Comparison of ENCODE assay signal across 35 mouse cellular contexts in the genomic region with DNA sequence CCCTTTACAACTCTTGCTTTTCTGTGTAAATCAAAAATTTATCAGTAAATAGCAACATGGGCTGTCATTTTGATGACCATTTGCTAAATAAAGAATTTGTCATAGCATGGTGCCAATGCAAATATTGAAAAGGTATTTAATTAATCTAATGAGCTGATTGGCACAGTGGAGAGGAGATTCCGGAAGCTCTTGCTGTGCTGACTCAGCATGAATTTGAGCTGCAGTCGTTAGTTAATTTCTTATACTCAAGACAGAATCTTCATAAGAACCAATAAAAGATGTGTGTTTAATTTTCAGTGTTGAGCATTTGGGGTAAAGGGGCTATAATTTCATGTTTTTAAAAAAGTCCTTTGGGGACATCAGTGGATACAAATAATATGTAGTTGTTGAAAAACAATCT.
"Had no signal": no experiment of that assay in that cellular context is flagged by ENCODE, and none has a peak within 500 bp of the region (broad histone marks: within the 10 kb centered on the region; RNA-seq: fewer than 3 reads in every experiment).

No protein-coding gene starts in this region.

- H3K36me3 ChIP-seq: heart, embryonic 10.5 days; heart, embryonic 12.5 days; heart, embryonic 13.5 days; heart, embryonic 15.5 days; hindbrain, embryonic 10.5 days; hindbrain, embryonic 12.5 days; hindbrain, embryonic 13.5 days; hindbrain, embryonic 15.5 days; intestine, embryonic 15.5 days; kidney, embryonic 15.5 days had no signal

- H3K9ac ChIP-seq: heart, embryonic 12.5 days; heart, embryonic 13.5 days; heart, embryonic 15.5 days; hindbrain, embryonic 12.5 days; hindbrain, embryonic 13.5 days; hindbrain, embryonic 14.5 days; hindbrain, embryonic 15.5 days; intestine, embryonic 15.5 days; kidney, embryonic 15.5 days had no signal

- H3K4me2 ChIP-seq: heart, embryonic 12.5 days; heart, embryonic 13.5 days; heart, embryonic 15.5 days; hindbrain, embryonic 12.5 days; hindbrain, embryonic 13.5 days; hindbrain, embryonic 14.5 days; hindbrain, embryonic 15.5 days; intestine, embryonic 15.5 days; kidney, embryonic 15.5 days had no signal

- H3K9me3 ChIP-seq: heart, embryonic 10.5 days; heart, embryonic 12.5 days; heart, embryonic 13.5 days; heart, embryonic 15.5 days; hindbrain, embryonic 10.5 days; hindbrain, embryonic 12.5 days; hindbrain, embryonic 13.5 days; hindbrain, embryonic 15.5 days; intestine, embryonic 15.5 days; kidney, embryonic 15.5 days had no signal

- DNase-seq: heart, postnatal 10 days; heart, postnatal 14 days; heart, postnatal 36 days; heart, postnatal 4 days; kidney, adult 11 months; kidney, adult 18-20 months; kidney, adult 2 months; kidney, adult 8-10 months; kidney, adult 9 months; kidney, postnatal 10 days; kidney, postnatal 14 days; kidney, postnatal 25 days; kidney, postnatal 36 days; kidney, postnatal 4 days; layer of hippocampus, adult 9-11 months; layer of hippocampus, postnatal 36 days had no signal

- H3K4me1 ChIP-seq: heart, embryonic 10.5 days; heart, embryonic 13.5 days; hindbrain, embryonic 10.5 days; hindbrain, embryonic 12.5 days; hindbrain, embryonic 13.5 days; hindbrain, embryonic 15.5 days; intestine, embryonic 15.5 days; kidney, embryonic 15.5 days had no signal

- ATAC-seq: hindbrain, embryonic 16.5 days; hindbrain, postnatal 0 days; inflammation-experienced regulatory T-cells, adult 6 months; intestine, embryonic 15.5 days; intestine, embryonic 16.5 days; intestine, postnatal 0 days had no signal

- H3K27ac ChIP-seq: heart, embryonic 10.5 days; heart, embryonic 13.5 days; heart, embryonic 15.5 days; hindbrain, embryonic 10.5 days; hindbrain, embryonic 12.5 days; hindbrain, embryonic 13.5 days; hindbrain, embryonic 14.5 days; hindbrain, embryonic 15.5 days; hindbrain, postnatal 0 days; intestine, embryonic 15.5 days; kidney, embryonic 15.5 days; kidney, postnatal 0 days; layer of hippocampus, adult 2 months; left cerebral cortex, adult 2 months had no signal

- H3K4me3 ChIP-seq: heart, embryonic 10.5 days; heart, embryonic 12.5 days; heart, embryonic 13.5 days; heart, embryonic 15.5 days; hindbrain, embryonic 10.5 days; hindbrain, embryonic 12.5 days; hindbrain, embryonic 13.5 days; hindbrain, embryonic 15.5 days; intestine, embryonic 15.5 days; kidney, embryonic 15.5 days; layer of hippocampus, adult 2 months; left cerebral cortex, adult 2 months had no signal

- H3K27me3 ChIP-seq: heart, embryonic 12.5 days; heart, embryonic 13.5 days; heart, embryonic 15.5 days; hindbrain, embryonic 12.5 days; hindbrain, embryonic 13.5 days; hindbrain, embryonic 15.5 days; intestine, embryonic 15.5 days; kidney, embryonic 15.5 days had no signal
